ENCODE assay signal across 17 mouse cellular contexts in genomic region chr19:53962511-53962910, GRCm38 (mm10). TPM values are rescaled to one million over a fixed set of nuclear protein-coding genes. Genes with fewer than 3 reads are reported as not detected.
A peak's percentile ranks its signal among the peaks of the same experiment; 100 is the strongest.
DNase-seq lines count a peak whose midpoint lies in the region; TF ChIP-seq lines count a peak whose summit lies in the region.
"Had no signal": no experiment of that assay in that cellular context is flagged by ENCODE, and none has a peak within 500 bp of the region (broad histone marks: within the 10 kb centered on the region; RNA-seq: fewer than 3 reads in every experiment).

No protein-coding gene starts in this region.

- no peak overlapping the region for H3K4me3 ChIP-seq in myocyte
- no peak overlapping the region for H3K4me3 ChIP-seq in layer of hippocampus, adult 2 months

- TF ChIP-seq CTCF in layer of hippocampus, adult 2 months (conservative IDR thresholded peaks at IDR 0.05), result no peak

- DNase-seq in 3T3-L1 (ENCODE audit: low read depth, low spot score), result peak; percentile 24
- DNase-seq in layer of hippocampus, adult 2 months (ENCODE audit: low spot score in 2 of 2), result no peak
- no peak for DNase-seq in left cerebral cortex, adult 8-10 months (ENCODE audit: low spot score in 2 of 2)
- DNase-seq: adrenal gland, adult 2 months; adrenal gland, adult 8-10 months; adrenal gland, postnatal 10 days; adrenal gland, postnatal 14 days; adrenal gland, postnatal 25 days; adrenal gland, postnatal 36 days; B cell, adult 2 months; cerebellum, adult 11 months; cerebellum, adult 11-12 months; cerebellum, adult 18-20 months; cerebellum, adult 2 months had no signal

- no peak overlapping the region for H3ac ChIP-seq in myocyte (ENCODE audit: control insufficient read depth, insufficient read length)

- H3K27ac ChIP-seq in layer of hippocampus, adult 2 months, result no peak overlapping the region

- H3K79me2 ChIP-seq in myocyte (ENCODE audit: control insufficient read depth, insufficient read depth), result peaks cover 97% of the 10 kb centered on the region

- no peak overlapping the region for H3K4me2 ChIP-seq in myocyte (ENCODE audit: low read depth)

- TF ChIP-seq POLR2A in myocyte (IDR thresholded peaks at IDR 0.05; ENCODE audit: insufficient read length, low read depth), result no peak

- no peaks in the 10 kb centered on the region for H3K36me3 ChIP-seq in myocyte (ENCODE audit: control insufficient read depth, insufficient read depth)

- no peaks in the 10 kb centered on the region for H3K27me3 ChIP-seq in myocyte (ENCODE audit: control insufficient read depth, insufficient read depth, insufficient read length)
- H3K27me3 ChIP-seq: CH12.LX, Patski had no signal

TF ChIP-seq in myocyte, 11 proteins besides CTCF, POLR2A, EP300 and RAD21:
- TF ChIP-seq CEBPB (IDR thresholded peaks at IDR 0.05; ENCODE audit: insufficient read depth, poor library complexity, severe bottlenecking) (peak; percentile 91), MYOD1 (IDR thresholded peaks at IDR 0.05; ENCODE audit: control insufficient read depth in 1 of 3, insufficient read length in 2 of 3, low read depth in 2 of 3) (no peak)
TF ChIP-seq in myocyte: peak in this region for 1.

RNA-seq across cellular contexts. Expression of gene Bbip1, which starts 18.1 kb away (rescaled TPM):
- 31.0 TPM for polyA plus RNA-seq in myocyte (2012; fragmentation: generic; extraction: Trizol)
- total RNA-seq in layer of hippocampus, adult 2 months (2021), result 10 to 100 TPM; 52.6 to 52.7 TPM
- total RNA-seq in left cerebral cortex, adult 8-10 months (2022), result 10 to 100 TPM; 39.9 to 52.1 (median 45.4) TPM

RNA-seq across cellular contexts. Expression of gene Shoc2, which starts 18.4 kb away (rescaled TPM):
- polyA plus RNA-seq in myocyte (2012; fragmentation: generic; extraction: Trizol), result 11.4 TPM
- 10 to 100 TPM; 50.1 to 50.3 TPM for total RNA-seq in layer of hippocampus, adult 2 months (2021)
- total RNA-seq in left cerebral cortex, adult 8-10 months (2022), result 10 to 100 TPM; 54.0 to 59.6 (median 58.1) TPM
